Mouse (Mus musculus) megakaryocyte, embryonic 14.5 days (primary cell): Measurements from ENCODE around the gene Spink2.
"Not testable (repeated sequence)": the region's sequence is repeated elsewhere in the genome, so short reads cannot be mapped to it uniquely, and the experiment has no call there.

Source experiments
- FLI1 ChIP-seq: IDR thresholded peaks from 2 replicates; pipeline ENCODE4 v1.6.1; 2012; ENCODE audit warnings: low read length, inconsistent platforms, mixed read lengths
- GATA1 ChIP-seq: IDR thresholded peaks from 3 replicates; pipeline ENCODE4 v1.6.1; 2012; ENCODE audit warnings: mixed read lengths, low read length, inconsistent platforms, borderline replicate concordance

- not testable (repeated sequence) for TF ChIP-seq FLI1, GATA1
These were observed 27.4 kb downstream of the Spink2 start for GRCm38 (mm10) chr5:77183876-77184275.
